Comparison of ENCODE assay signal across 9 mouse cellular contexts in genomic region chr5:113591751-113592230, GRCm38 (mm10). TPM values are rescaled to one million over a fixed set of nuclear protein-coding genes. Genes with fewer than 3 reads are reported as not detected.
DNase-seq lines count a peak whose midpoint lies in the region; ATAC-seq and TF ChIP-seq lines count a peak whose summit lies in the region.
"Had no signal": no experiment of that assay in that cellular context is flagged by ENCODE, and none has a peak within 500 bp of the region (broad histone marks: within the 10 kb centered on the region; RNA-seq: fewer than 3 reads in every experiment).

No protein-coding gene starts in this region.

- H3K27me3 ChIP-seq in lung, embryonic 14.5 days (ENCODE audit: insufficient read depth, low read length): no peaks in the 10 kb centered on the region
- H3K27me3 ChIP-seq in forebrain, postnatal 0 days (ENCODE audit: insufficient read depth, low read length): no peaks in the 10 kb centered on the region
- H3K27me3 ChIP-seq in kidney, embryonic 16.5 days (ENCODE audit: insufficient read depth, low read length): no peaks in the 10 kb centered on the region
- H3K27me3 ChIP-seq in kidney, embryonic 15.5 days: no peaks in the 10 kb centered on the region
- H3K27me3 ChIP-seq: liver, embryonic 15.5 days had no signal

- WGBS in lung, embryonic 14.5 days: 15% methylated on average over 6 of the region's 6 CpGs
- 1% methylated on average over 6 of the region's 6 CpGs for WGBS in forebrain, postnatal 0 days
- 7% methylated on average over 6 of the region's 6 CpGs for WGBS in olfactory bulb, adult 2 months
- 28% methylated on average over 6 of the region's 6 CpGs for WGBS in kidney, embryonic 16.5 days
- 36% methylated on average over 6 of the region's 6 CpGs for WGBS in kidney, embryonic 15.5 days

- H3K4me3 ChIP-seq in lung, embryonic 14.5 days (ENCODE audit: low read depth, low read length): no peak overlapping the region
- no peak overlapping the region for H3K4me3 ChIP-seq in forebrain, postnatal 0 days (ENCODE audit: low read depth, low read length)
- H3K4me3 ChIP-seq in olfactory bulb, adult 2 months (ENCODE audit: insufficient read depth, low read depth, low read length): no peak overlapping the region
- H3K4me3 ChIP-seq in kidney, embryonic 16.5 days (ENCODE audit: low read length): no peak overlapping the region
- H3K4me3 ChIP-seq in kidney, embryonic 15.5 days (replicated peaks): no peak overlapping the region
- H3K4me3 ChIP-seq: liver, embryonic 15.5 days had no signal

- ATAC-seq in lung, embryonic 14.5 days (ENCODE audit: insufficient read depth): 0 out of 2 replicates have a peak, but pooled peaks have one; percentile 33
- ATAC-seq in forebrain, postnatal 0 days: peak; percentile 96
- no peak for ATAC-seq in kidney, embryonic 16.5 days (ENCODE audit: low FRiP score, low TSS enrichment)
- ATAC-seq in megakaryocyte-erythroid progenitor cell, adult 5-6 weeks (replicated peaks; ENCODE audit: low FRiP score, low TSS enrichment, poor library complexity, severe bottlenecking): no peak
- ATAC-seq in kidney, embryonic 15.5 days (replicated peaks; ENCODE audit: low FRiP score): no peak

- TF ChIP-seq CTCF in lung, embryonic 14.5 days (IDR thresholded peaks at IDR 0.05; ENCODE audit: low read depth): no peak
- TF ChIP-seq CTCF in forebrain, postnatal 0 days (IDR thresholded peaks at IDR 0.05; ENCODE audit: low read depth): no peak
- no peak for TF ChIP-seq CTCF in olfactory bulb, adult 2 months (IDR thresholded peaks at IDR 0.05; ENCODE audit: insufficient read depth, low read depth, low read length)

- H3K4me2 ChIP-seq in lung, embryonic 14.5 days: no peak overlapping the region
- no peak overlapping the region for H3K4me2 ChIP-seq in forebrain, postnatal 0 days (ENCODE audit: low read depth)
- no peak overlapping the region for H3K4me2 ChIP-seq in kidney, embryonic 16.5 days (replicated peaks; ENCODE audit: low read depth, low read length)
- H3K4me2 ChIP-seq in kidney, embryonic 15.5 days: no peak overlapping the region
- H3K4me2 ChIP-seq: liver, embryonic 15.5 days had no signal

- H3K36me3 ChIP-seq in lung, embryonic 14.5 days (ENCODE audit: insufficient read depth): no peaks in the 10 kb centered on the region
- H3K36me3 ChIP-seq in forebrain, postnatal 0 days (ENCODE audit: insufficient read depth): no peaks in the 10 kb centered on the region
- no peaks in the 10 kb centered on the region for H3K36me3 ChIP-seq in kidney, embryonic 16.5 days (ENCODE audit: insufficient read depth, low read length)
- no peaks in the 10 kb centered on the region for H3K36me3 ChIP-seq in kidney, embryonic 15.5 days
- H3K36me3 ChIP-seq: liver, embryonic 15.5 days had no signal

- no peaks in the 10 kb centered on the region for H3K4me1 ChIP-seq in lung, embryonic 14.5 days (ENCODE audit: insufficient read depth)
- peaks cover 24% of the 10 kb centered on the region for H3K4me1 ChIP-seq in forebrain, postnatal 0 days (ENCODE audit: insufficient read depth)
- peaks cover 50% of the 10 kb centered on the region for H3K4me1 ChIP-seq in olfactory bulb, adult 2 months (ENCODE audit: control insufficient read depth, insufficient read depth, low read length)
- H3K4me1 ChIP-seq in kidney, embryonic 16.5 days (ENCODE audit: insufficient read depth, low read length): peaks cover 13% of the 10 kb centered on the region
- peaks cover 35% of the 10 kb centered on the region for H3K4me1 ChIP-seq in kidney, embryonic 15.5 days
- H3K4me1 ChIP-seq: liver, embryonic 15.5 days had no signal

- no peak overlapping the region for H3K27ac ChIP-seq in lung, embryonic 14.5 days (ENCODE audit: low read depth)
- H3K27ac ChIP-seq in forebrain, postnatal 0 days (ENCODE audit: low read depth, low read length): peak overlapping the region; percentile 91
- H3K27ac ChIP-seq in olfactory bulb, adult 2 months (ENCODE audit: insufficient read depth, low read depth, low read length): peak overlapping the region; percentile 95
- H3K27ac ChIP-seq in kidney, embryonic 16.5 days (ENCODE audit: low read length): no peak overlapping the region
- H3K27ac ChIP-seq in kidney, embryonic 15.5 days: no peak overlapping the region
- H3K27ac ChIP-seq: liver, embryonic 15.5 days had no signal

- no peak overlapping the region for H3K9ac ChIP-seq in lung, embryonic 14.5 days
- H3K9ac ChIP-seq in forebrain, postnatal 0 days: 0 out of 2 replicates have a peak overlapping the region, but pooled peaks have one; percentile 18
- no peak overlapping the region for H3K9ac ChIP-seq in kidney, embryonic 16.5 days (replicated peaks; ENCODE audit: low read length)
- no peak overlapping the region for H3K9ac ChIP-seq in kidney, embryonic 15.5 days
- H3K9ac ChIP-seq: liver, embryonic 15.5 days had no signal

- no peak for DNase-seq in lung, embryonic 14.5 days
- no peak for DNase-seq in lung, postnatal 36 days
- peak; percentile 92 for DNase-seq in forebrain, postnatal 0 days
- DNase-seq in layer of hippocampus, postnatal 36 days: peak; percentile 79

- TF ChIP-seq POLR2A in olfactory bulb, adult 2 months (IDR thresholded peaks at IDR 0.05; ENCODE audit: insufficient read depth, low read depth, low read length): no peak

- H3K9me3 ChIP-seq in lung, embryonic 14.5 days (ENCODE audit: low read depth, low read length): no peaks in the 10 kb centered on the region
- H3K9me3 ChIP-seq in forebrain, postnatal 0 days (ENCODE audit: low read length): no peaks in the 10 kb centered on the region
- 0 out of 2 replicates have a peak, but pooled peaks cover 3% of the 10 kb centered on the region for H3K9me3 ChIP-seq in kidney, embryonic 16.5 days (ENCODE audit: low read length)
- H3K9me3 ChIP-seq in kidney, embryonic 15.5 days (replicated peaks): no peaks in the 10 kb centered on the region
- H3K9me3 ChIP-seq: liver, embryonic 15.5 days had no signal

RNA-seq across cellular contexts. Expression of gene Cmklr1, which starts 58.4 kb away (rescaled TPM):
- polyA plus RNA-seq in lung, embryonic 14.5 days (2014; fragmentation: Nextera tagmentation; extraction: Ambion mirVana): 8.3 and 11.1 TPM in 2 replicates
- 0.92 and 2.7 TPM in 2 replicates for total RNA-seq in forebrain, postnatal 0 days (2014; rRNA removed)
- polyA plus RNA-seq in forebrain, postnatal 0 days (2015; fragmentation: Nextera tagmentation; extraction: Ambion mirVana): 0.72 and 1.4 TPM in 2 replicates
- 1 to 10 TPM; 4.0 TPM for total RNA-seq in layer of hippocampus, postnatal 36 days (2021)
- not detected in 2 replicates for polyA plus RNA-seq in olfactory bulb, adult 2 months (2012; ENCODE audit: insufficient read depth, insufficient read length, low replicate concordance, missing spikeins)
- 4.4 and 6.5 TPM in 2 replicates for polyA plus RNA-seq in kidney, embryonic 16.5 days (2015; fragmentation: Nextera tagmentation; extraction: Ambion mirVana)
- total RNA-seq in megakaryocyte-erythroid progenitor cell, adult 5-6 weeks (2014; fragmentation: Nextera tagmentation): 0.48 and 2.2 TPM in 2 replicates
- total RNA-seq in megakaryocyte-erythroid progenitor cell, adult 5-6 weeks (2017): 0.23 TPM in 1 of 2 replicates, not detected in the other
- polyA plus RNA-seq in kidney, embryonic 15.5 days (2015; fragmentation: Nextera tagmentation; extraction: Ambion mirVana): 5.0 and 6.0 TPM in 2 replicates

Comparison
In these comparisons a context has a peak if more than half of its experiments do, and no peak if none do; other contexts are left out.
1. ATAC-seq: peak in lung, embryonic 14.5 days (single experiment) and forebrain, postnatal 0 days (single experiment); none in kidney, embryonic 16.5 days (single experiment), megakaryocyte-erythroid progenitor cell, adult 5-6 weeks (single experiment) and kidney, embryonic 15.5 days (single experiment).
2. DNase-seq: peak in forebrain, postnatal 0 days (single experiment) and layer of hippocampus, postnatal 36 days (2 of 2); none in lung, embryonic 14.5 days (single experiment) and lung, postnatal 36 days (single experiment).
3. H3K27ac ChIP-seq: peak in forebrain, postnatal 0 days (single experiment) and olfactory bulb, adult 2 months (single experiment); none in lung, embryonic 14.5 days (single experiment), kidney, embryonic 16.5 days (single experiment) and kidney, embryonic 15.5 days (single experiment).